Mouse (Mus musculus) ES-E14 (cell line): ENCODE measurements around the gene Fbxo39. TPM values are rescaled to one million over a fixed set of nuclear protein-coding genes. Genes with fewer than 3 reads are reported as not detected.

Experiments used
- DNase-seq: peaks from one replicate; pipeline ENCODE4 v3.0.0-alpha.2; 2013; ENCODE audit warnings: low read depth, low spot score
- H3K27ac ChIP-seq: 2 replicates; pipeline ENCODE4 v1.5.1; 2012; ENCODE audit warnings: low read depth, mild to moderate bottlenecking, low read length, moderate library complexity, mixed read lengths; ENCODE audit not compliant: poor library complexity, insufficient read depth, severe bottlenecking
- H3K36me3 ChIP-seq: 2 replicates; pipeline ENCODE4 v1.6.1; 2012; ENCODE audit warnings: mild to moderate bottlenecking, low read length, moderate library complexity, mixed read lengths; ENCODE audit not compliant: control insufficient read depth, poor library complexity, insufficient read depth, severe bottlenecking
- H3K4me1 ChIP-seq, 2 experiments: fragments of 150-350 bp in 1 of 2; sonication (generic) in 1 of 2; 2 replicates each; pipeline ENCODE4 v1.6.1; 2012; ENCODE audit warnings: low read length in 2 of 2, mild to moderate bottlenecking in 1 of 2, mixed read lengths in 1 of 2; ENCODE audit not compliant: control insufficient read depth in 2 of 2, insufficient read depth in 2 of 2, poor library complexity in 1 of 2
- H3K4me3 ChIP-seq, 2 experiments: fragments of 150-350 bp in 1 of 2; sonication (generic) in 1 of 2; 2 replicates each; pipeline ENCODE4 v1.5.1; 2012; ENCODE audit warnings: low read length in 2 of 2, low read depth in 1 of 2, mild to moderate bottlenecking in 1 of 2, mixed read lengths in 1 of 2; ENCODE audit not compliant: insufficient read depth in 1 of 2, poor library complexity in 1 of 2, severe bottlenecking in 1 of 2
- H3K9ac ChIP-seq: 2 replicates; pipeline ENCODE4 v1.6.1; 2012; ENCODE audit warnings: low read depth, mild to moderate bottlenecking, low read length, mixed read lengths; ENCODE audit not compliant: poor library complexity, insufficient read depth, severe bottlenecking
- H3K9me3 ChIP-seq: fragments of 150-350 bp; sonication (generic); 2 replicates; pipeline ENCODE4 v1.6.1; 2012; ENCODE audit warnings: low read depth, mild to moderate bottlenecking, low read length; ENCODE audit not compliant: control insufficient read depth, insufficient read depth
- CHD2 ChIP-seq: IDR thresholded peaks from 2 replicates; pipeline ENCODE4 v1.6.1; 2014; ENCODE audit warnings: mild to moderate bottlenecking, low read depth, low read length, inconsistent platforms
- HCFC1 ChIP-seq: IDR thresholded peaks from 2 replicates; pipeline ENCODE4 v1.6.1; 2012; ENCODE audit warnings: low read length, inconsistent platforms, borderline replicate concordance; ENCODE audit not compliant: insufficient read depth
- MAFK ChIP-seq: IDR thresholded peaks from 2 replicates; pipeline ENCODE4 v1.6.1; 2014; ENCODE audit warnings: mild to moderate bottlenecking, low read depth, low read length, inconsistent platforms; ENCODE audit not compliant: insufficient read depth
- ZC3H11A ChIP-seq: IDR thresholded peaks from 2 replicates; pipeline ENCODE4 v1.6.1; 2012; ENCODE audit warnings: low read depth, mild to moderate bottlenecking, inconsistent platforms, low read length, borderline replicate concordance
- ZNF384 ChIP-seq: IDR thresholded peaks from 2 replicates; pipeline ENCODE4 v1.6.1; 2012; ENCODE audit warnings: low read depth, low read length, inconsistent platforms
- in situ Hi-C, 2 experiments: fragments of 600-800 bp; cut with MboI; formaldehyde crosslinking; loops; one replicate each; pipeline ENCODE4 v1.15.1; 2025; ENCODE audit warnings: low sequenced_read_pairs in 2 of 2, inconsistent platforms in 1 of 2; ENCODE audit not compliant: unreplicated experiment in 2 of 2
- total RNA-seq: library from RNA; depleted of rRNA; stranded (reverse); fragments of 300-350 nt; gene quantifications from 2 replicates; pipeline ENCODE4 v1.2.3, GENCODE M21; 2012

Fbxo39 gene
- total RNA-seq, 1 experiment, result 0.13 TPM

GRCm38 (mm10) chr11:72287126-72287525, 27.1 kb upstream of the Fbxo39 start:
- in situ Hi-C loops, result no loop called here
- peaks cover 13 to 27% of the 10 kb centered on the region in 2 experiments for H3K4me1 ChIP-seq
- H3K9ac ChIP-seq, result no peak overlapping the region
- peak overlapping the region; percentile 30; the same call in 1 of the 2 replicates for H3K27ac ChIP-seq
- DNase-seq, result no peak
- no peak overlapping the region for H3K4me3 ChIP-seq
- TF ChIP-seq MAFK, result no peak
- no peak for TF ChIP-seq ZC3H11A
- no peak for TF ChIP-seq ZNF384
- TF ChIP-seq CHD2, result no peak
- no peaks in the 10 kb centered on the region for H3K9me3 ChIP-seq
- no peaks in the 10 kb centered on the region for H3K36me3 ChIP-seq

- Histone ChIP-seq H3K9ac (no peak overlapping the region), H3K4me1 (peaks cover 13 to 27% of the 10 kb centered on the region in 2 experiments), H3K27ac (peak overlapping the region; percentile 30; the same call in 1 of the 2 replicates), H3K36me3 (no peaks in the 10 kb centered on the region), H3K9me3 (no peaks in the 10 kb centered on the region), H3K4me3 (no peak overlapping the region)
- DNase-seq, result no peak
- in situ Hi-C loops, result no loop called here
- TF ChIP-seq HCFC1 (no peak), ZC3H11A (no peak), MAFK (no peak), CHD2 (no peak), ZNF384 (no peak)
Observed at GRCm38 (mm10) chr11:72287543-72287942, 26.7 kb upstream of the Fbxo39 start.

- Histone ChIP-seq H3K9ac (no peak overlapping the region), H3K4me3 (no peak overlapping the region), H3K4me1 (peaks cover 0 to 1% of the 10 kb centered on the region in 2 experiments; a peak in 1 of 4 replicates), H3K27ac (no peak overlapping the region), H3K36me3 (no peaks in the 10 kb centered on the region), H3K9me3 (no peaks in the 10 kb centered on the region)
- TF ChIP-seq CHD2, result no peak
- TF ChIP-seq MAFK, result no peak
- TF ChIP-seq ZC3H11A, result no peak
- TF ChIP-seq HCFC1, result no peak
- no peak for TF ChIP-seq ZNF384
- in situ Hi-C loops, result no loop called here
- DNase-seq, result no peak
Observed at GRCm38 (mm10) chr11:72293116-72293515, 21.1 kb upstream of the Fbxo39 start.

- in situ Hi-C loops, result no loop called here
- Histone ChIP-seq H3K27ac (no peak within 1 kb of the TSS), H3K9ac (no peak within 1 kb of the TSS), H3K4me1 (peaks cover 0 to 11% of the 10 kb centered on the region in 2 experiments; a peak in 3 of 4 replicates), H3K4me3 (peak within 1 kb of the TSS; percentile 8 to 14; a peak in 3 of 4 replicates), H3K9me3 (no peaks in the 10 kb centered on the region), H3K36me3 (no peaks in the 10 kb centered on the region)
- TF ChIP-seq HCFC1, result no peak
- no peak for TF ChIP-seq ZC3H11A
- TF ChIP-seq CHD2, result no peak
- TF ChIP-seq ZNF384, result no peak
- TF ChIP-seq MAFK, result no peak
- peak; percentile 61 for DNase-seq
Observed at GRCm38 (mm10) chr11:72301334-72301733, 12.9 kb upstream of the Fbxo39 start, which contains the start of gene Xaf1. TSS of gene Xaf1 (plus strand) at chr11:72301629.

GRCm38 (mm10) chr11:72302230-72302629, 12.0 kb upstream of the Fbxo39 start:
- TF ChIP-seq ZC3H11A, result no peak
- TF ChIP-seq CHD2, result no peak
- no peak for TF ChIP-seq HCFC1
- no peak for TF ChIP-seq ZNF384
- TF ChIP-seq MAFK, result no peak
- no peak for DNase-seq
- H3K36me3 ChIP-seq, result no peaks in the 10 kb centered on the region
- in situ Hi-C loops, result no loop called here
- no peaks in the 10 kb centered on the region for H3K9me3 ChIP-seq
- no peak overlapping the region for H3K9ac ChIP-seq
- peaks cover 0 to 11% of the 10 kb centered on the region in 2 experiments; a peak in 3 of 4 replicates for H3K4me1 ChIP-seq
- H3K4me3 ChIP-seq, result no peak overlapping the region; a peak in 1 of 4 replicates
- H3K27ac ChIP-seq, result no peak overlapping the region
